ENCODE assay signal across 10 mouse cellular contexts in genomic region chr4:118272871-118273270, GRCm38 (mm10). TPM values are rescaled to one million over a fixed set of nuclear protein-coding genes. Genes with fewer than 3 reads are reported as not detected.
DNase-seq lines count a peak whose midpoint lies in the region; ATAC-seq and TF ChIP-seq lines count a peak whose summit lies in the region.
"Had no signal": no experiment of that assay in that cellular context is flagged by ENCODE, and none has a peak within 500 bp of the region (broad histone marks: within the 10 kb centered on the region; RNA-seq: fewer than 3 reads in every experiment).

No protein-coding gene starts in this region.

- 0 out of 2 replicates have a peak overlapping the region, but pooled peaks have one; percentile 32 for H3K27ac ChIP-seq in hindbrain, postnatal 0 days
- no peak overlapping the region for H3K27ac ChIP-seq in hindbrain, embryonic 11.5 days (ENCODE audit: low read depth, low read length)
- no peak overlapping the region for H3K27ac ChIP-seq in midbrain, embryonic 12.5 days (replicated peaks)
- no peak overlapping the region for H3K27ac ChIP-seq in midbrain, embryonic 15.5 days
- peak overlapping the region; percentile 93 for H3K27ac ChIP-seq in intestine, embryonic 16.5 days (ENCODE audit: low read length)
- peak overlapping the region; percentile 93 for H3K27ac ChIP-seq in stomach, embryonic 15.5 days

- no peak for TF ChIP-seq CTCF in hindbrain, postnatal 0 days (IDR thresholded peaks at IDR 0.05; ENCODE audit: low read depth)

- H3K27me3 ChIP-seq in hindbrain, postnatal 0 days (ENCODE audit: insufficient read depth, low read length), result no peaks in the 10 kb centered on the region
- no peaks in the 10 kb centered on the region for H3K27me3 ChIP-seq in hindbrain, embryonic 11.5 days (ENCODE audit: control insufficient read depth, insufficient read depth, low read length)
- H3K27me3 ChIP-seq in midbrain, embryonic 12.5 days, result no peaks in the 10 kb centered on the region
- H3K27me3 ChIP-seq in midbrain, embryonic 15.5 days (replicated peaks), result no peaks in the 10 kb centered on the region
- H3K27me3 ChIP-seq in intestine, embryonic 16.5 days (replicated peaks; ENCODE audit: control insufficient read depth, insufficient read depth, low read length), result no peaks in the 10 kb centered on the region
- H3K27me3 ChIP-seq in stomach, embryonic 15.5 days (replicated peaks), result no peaks in the 10 kb centered on the region

- H3K9ac ChIP-seq in hindbrain, postnatal 0 days (replicated peaks; ENCODE audit: low read length), result no peak overlapping the region
- no peak overlapping the region for H3K9ac ChIP-seq in hindbrain, embryonic 11.5 days (ENCODE audit: low read depth, low read length)
- 0 out of 2 replicates have a peak overlapping the region, but pooled peaks have one; percentile 24 for H3K9ac ChIP-seq in midbrain, embryonic 12.5 days (replicated peaks)
- H3K9ac ChIP-seq in midbrain, embryonic 15.5 days, result no peak overlapping the region
- peak overlapping the region; percentile 54 for H3K9ac ChIP-seq in intestine, embryonic 16.5 days (ENCODE audit: low read depth, low read length)
- H3K9ac ChIP-seq in stomach, embryonic 15.5 days, result no peak overlapping the region

- H3K9me3 ChIP-seq in hindbrain, postnatal 0 days (ENCODE audit: low read length), result no peaks in the 10 kb centered on the region
- no peaks in the 10 kb centered on the region for H3K9me3 ChIP-seq in hindbrain, embryonic 11.5 days (ENCODE audit: control insufficient read depth, low read length)
- H3K9me3 ChIP-seq in midbrain, embryonic 12.5 days, result no peaks in the 10 kb centered on the region
- H3K9me3 ChIP-seq in midbrain, embryonic 15.5 days, result no peaks in the 10 kb centered on the region
- H3K9me3 ChIP-seq in intestine, embryonic 16.5 days (ENCODE audit: control insufficient read depth, low read length), result no peaks in the 10 kb centered on the region
- H3K9me3 ChIP-seq in stomach, embryonic 15.5 days, result no peaks in the 10 kb centered on the region

- H3K4me1 ChIP-seq in hindbrain, postnatal 0 days (ENCODE audit: insufficient read depth, low read length), result peaks cover 35% of the 10 kb centered on the region
- peaks cover 36% of the 10 kb centered on the region for H3K4me1 ChIP-seq in hindbrain, embryonic 11.5 days (replicated peaks; ENCODE audit: control insufficient read depth, insufficient read depth, low read length)
- peaks cover 66% of the 10 kb centered on the region for H3K4me1 ChIP-seq in midbrain, embryonic 12.5 days
- H3K4me1 ChIP-seq in midbrain, embryonic 15.5 days, result peaks cover 60% of the 10 kb centered on the region
- H3K4me1 ChIP-seq in intestine, embryonic 16.5 days (ENCODE audit: control insufficient read depth, insufficient read depth, low read length), result peaks cover 69% of the 10 kb centered on the region
- peaks cover 70% of the 10 kb centered on the region for H3K4me1 ChIP-seq in stomach, embryonic 15.5 days

- no peak for ATAC-seq in hindbrain, postnatal 0 days
- no peak for ATAC-seq in hindbrain, embryonic 11.5 days (ENCODE audit: low FRiP score)
- ATAC-seq in midbrain, embryonic 12.5 days (ENCODE audit: low FRiP score, low read depth), result no peak
- ATAC-seq in midbrain, embryonic 15.5 days (replicated peaks), result no peak
- no peak for ATAC-seq in intestine, embryonic 16.5 days
- ATAC-seq in stomach, embryonic 15.5 days (ENCODE audit: insufficient read depth, low FRiP score, low read depth), result no peak

- DNase-seq in hindbrain, postnatal 0 days (ENCODE audit: low spot score), result no peak
- DNase-seq in hindbrain, embryonic 11.5 days (ENCODE audit: low spot score), result no peak
- DNase-seq in frontal cortex, postnatal 25 days (ENCODE audit: low spot score in 2 of 2), result no peak
- DNase-seq in ovary, postnatal 36 days (ENCODE audit: low spot score), result no peak
- DNase-seq: thymus, postnatal 36 days had no signal

- no peak overlapping the region for H3K4me2 ChIP-seq in hindbrain, postnatal 0 days (ENCODE audit: low read depth, low read length)
- H3K4me2 ChIP-seq in hindbrain, embryonic 11.5 days (replicated peaks; ENCODE audit: low read depth, low read length), result no peak overlapping the region
- no peak overlapping the region for H3K4me2 ChIP-seq in midbrain, embryonic 12.5 days (replicated peaks)
- no peak overlapping the region for H3K4me2 ChIP-seq in midbrain, embryonic 15.5 days
- H3K4me2 ChIP-seq in intestine, embryonic 16.5 days (ENCODE audit: low read depth, low read length), result 0 out of 2 replicates have a peak overlapping the region, but pooled peaks have one; percentile 34
- peak overlapping the region; percentile 30; the same call in 1 of the 2 replicates for H3K4me2 ChIP-seq in stomach, embryonic 15.5 days
- H3K4me2 ChIP-seq: midbrain, embryonic 11.5 days had no signal

- peaks cover 16% of the 10 kb centered on the region; the same call in 1 of the 2 replicates for H3K36me3 ChIP-seq in hindbrain, postnatal 0 days (ENCODE audit: insufficient read depth, low read length)
- peaks cover 9% of the 10 kb centered on the region; the same call in 1 of the 2 replicates for H3K36me3 ChIP-seq in hindbrain, embryonic 11.5 days (ENCODE audit: control insufficient read depth, insufficient read depth, low read length)
- H3K36me3 ChIP-seq in midbrain, embryonic 12.5 days, result peaks cover 49% of the 10 kb centered on the region
- H3K36me3 ChIP-seq in midbrain, embryonic 15.5 days (replicated peaks), result peaks cover 6% of the 10 kb centered on the region; the same call in 1 of the 2 replicates
- H3K36me3 ChIP-seq in intestine, embryonic 16.5 days (ENCODE audit: control insufficient read depth, insufficient read depth, low read length), result peaks cover 12% of the 10 kb centered on the region
- H3K36me3 ChIP-seq in stomach, embryonic 15.5 days, result peaks cover 32% of the 10 kb centered on the region; the same call in 1 of the 2 replicates

- H3K4me3 ChIP-seq in hindbrain, postnatal 0 days (ENCODE audit: low read length), result no peak overlapping the region
- no peak overlapping the region for H3K4me3 ChIP-seq in hindbrain, embryonic 11.5 days (ENCODE audit: low read depth, low read length)
- H3K4me3 ChIP-seq in midbrain, embryonic 12.5 days, result no peak overlapping the region
- no peak overlapping the region for H3K4me3 ChIP-seq in midbrain, embryonic 15.5 days
- H3K4me3 ChIP-seq in intestine, embryonic 16.5 days (ENCODE audit: low read length), result no peak overlapping the region
- H3K4me3 ChIP-seq in stomach, embryonic 15.5 days (replicated peaks), result no peak overlapping the region

- 81% methylated on average over 3 of the region's 3 CpGs for WGBS in hindbrain, postnatal 0 days
- 100% methylated on average over 3 of the region's 3 CpGs for WGBS in hindbrain, embryonic 11.5 days
- 95% methylated on average over 3 of the region's 3 CpGs for WGBS in midbrain, embryonic 12.5 days
- WGBS in midbrain, embryonic 15.5 days, result 94% methylated on average over 3 of the region's 3 CpGs
- 66% methylated on average over 3 of the region's 3 CpGs for WGBS in intestine, embryonic 16.5 days
- 75% methylated on average over 3 of the region's 3 CpGs for WGBS in stomach, embryonic 15.5 days

RNA-seq across cellular contexts. Expression of gene Ptprf, which starts 18.3 kb away (rescaled TPM):
- 178 and 196 TPM in 2 replicates for total RNA-seq in hindbrain, postnatal 0 days (2014; rRNA removed)
- 39.2 and 44.4 TPM in 2 replicates for polyA plus RNA-seq in hindbrain, postnatal 0 days (2015; fragmentation: Nextera tagmentation; extraction: Ambion mirVana)
- 62.4 and 66.0 TPM in 2 replicates for polyA plus RNA-seq in hindbrain, embryonic 11.5 days (2014; fragmentation: Nextera tagmentation; extraction: Ambion mirVana)
- 113 and 123 TPM in 2 replicates for polyA plus RNA-seq in midbrain, embryonic 12.5 days (2016; fragmentation: Nextera tagmentation; extraction: Ambion mirVana)
- 93.9 and 94.2 TPM in 2 replicates for polyA plus RNA-seq in midbrain, embryonic 15.5 days (2015; fragmentation: Nextera tagmentation; extraction: Ambion mirVana)
- polyA plus RNA-seq in intestine, embryonic 16.5 days (2015; fragmentation: Nextera tagmentation; extraction: Ambion mirVana), result 45.8 and 54.8 TPM in 2 replicates
- polyA plus RNA-seq in stomach, embryonic 15.5 days (2015; fragmentation: Nextera tagmentation; extraction: Ambion mirVana), result 79.2 and 85.6 TPM in 2 replicates

Comparison
In these comparisons a context has a peak if more than half of its experiments do, and no peak if none do; other contexts are left out.
1. H3K27ac ChIP-seq: peak in hindbrain, postnatal 0 days (single experiment), intestine, embryonic 16.5 days (single experiment) and stomach, embryonic 15.5 days (single experiment); none in hindbrain, embryonic 11.5 days (single experiment), midbrain, embryonic 12.5 days (single experiment) and midbrain, embryonic 15.5 days (single experiment).
2. H3K9ac ChIP-seq: peak in midbrain, embryonic 12.5 days (single experiment) and intestine, embryonic 16.5 days (single experiment); none in hindbrain, postnatal 0 days (single experiment), hindbrain, embryonic 11.5 days (single experiment), midbrain, embryonic 15.5 days (single experiment) and stomach, embryonic 15.5 days (single experiment).
3. H3K4me2 ChIP-seq: peak in intestine, embryonic 16.5 days (single experiment) and stomach, embryonic 15.5 days (single experiment); none in hindbrain, postnatal 0 days (single experiment), hindbrain, embryonic 11.5 days (single experiment), midbrain, embryonic 12.5 days (single experiment) and midbrain, embryonic 15.5 days (single experiment).